8 mouse cellular contexts compared by ENCODE assay signal in genomic region chr8:126258175-126258781, GRCm38 (mm10). TPM values are rescaled to one million over a fixed set of nuclear protein-coding genes. Genes with fewer than 3 reads are reported as not detected.
DNase-seq lines count a peak whose midpoint lies in the region; ATAC-seq and TF ChIP-seq lines count a peak whose summit lies in the region.

No protein-coding gene starts in this region.

- no peaks in the 10 kb centered on the region for H3K9me3 ChIP-seq in heart, embryonic 14.5 days (ENCODE audit: control insufficient read depth, low read length)
- H3K9me3 ChIP-seq in liver, embryonic 14.5 days (ENCODE audit: control insufficient read depth, low read length), result no peaks in the 10 kb centered on the region
- no peaks in the 10 kb centered on the region for H3K9me3 ChIP-seq in neural tube, embryonic 15.5 days (replicated peaks)

- no peak overlapping the region for H3K27ac ChIP-seq in heart, embryonic 14.5 days (replicated peaks in 1 of 2; ENCODE audit: control insufficient read depth in 1 of 2, insufficient read depth in 1 of 2, low read depth in 2 of 2, low read length in 2 of 2)
- no peak overlapping the region for H3K27ac ChIP-seq in liver, embryonic 14.5 days
- no peak overlapping the region for H3K27ac ChIP-seq in neural tube, embryonic 15.5 days (replicated peaks)

- no peak for ATAC-seq in heart, embryonic 14.5 days (ENCODE audit: insufficient number of reproducible peaks, insufficient read depth, low FRiP score, low read depth)
- no peak for ATAC-seq in liver, embryonic 14.5 days (ENCODE audit: insufficient read depth)
- ATAC-seq in neural tube, embryonic 15.5 days (ENCODE audit: low FRiP score), result peak; percentile 69; the same call in 1 of the 2 replicates

- TF ChIP-seq POLR2A in brain, embryonic 14.5 days (IDR thresholded peaks at IDR 0.05; ENCODE audit: borderline replicate concordance, extremely low read depth, insufficient read depth, insufficient read length, poor library complexity, severe bottlenecking), result no peak

- no peaks in the 10 kb centered on the region for H3K36me3 ChIP-seq in heart, embryonic 14.5 days (ENCODE audit: control insufficient read depth, insufficient read depth, low read length)
- no peaks in the 10 kb centered on the region for H3K36me3 ChIP-seq in liver, embryonic 14.5 days (replicated peaks; ENCODE audit: control insufficient read depth, insufficient read depth, low read depth)
- no peaks in the 10 kb centered on the region for H3K36me3 ChIP-seq in neural tube, embryonic 15.5 days

- H3K27me3 ChIP-seq in heart, embryonic 14.5 days (ENCODE audit: control insufficient read depth, insufficient read depth, low read length), result peaks cover 27% of the 10 kb centered on the region
- H3K27me3 ChIP-seq in liver, embryonic 14.5 days (ENCODE audit: control insufficient read depth, insufficient read depth, low read length), result no peaks in the 10 kb centered on the region
- peaks cover 7% of the 10 kb centered on the region; the same call in 1 of the 2 replicates for H3K27me3 ChIP-seq in neural tube, embryonic 15.5 days (replicated peaks)

- DNase-seq in B cell, adult 2 months, result peak; percentile 64 to 68
- peak; percentile 88 for DNase-seq in brain, embryonic 14.5 days (ENCODE audit: low read depth)
- peak; percentile 3 for DNase-seq in fibroblast of lung, adult 2 months (ENCODE audit: low read depth)
- peak; percentile 82 for DNase-seq in kidney, postnatal 14 days
- no peak for DNase-seq in liver, embryonic 14.5 days (ENCODE audit: low read depth in 3 of 3, low spot score in 3 of 3)
- peak; percentile 53 for DNase-seq in thymus, postnatal 0 days (ENCODE audit: low spot score)

- peak overlapping the region; percentile 45 for H3K4me2 ChIP-seq in heart, embryonic 14.5 days (ENCODE audit: low read length)
- H3K4me2 ChIP-seq in liver, embryonic 14.5 days (ENCODE audit: low read depth), result no peak overlapping the region
- H3K4me2 ChIP-seq in neural tube, embryonic 15.5 days, result peak overlapping the region; percentile 57

- no peak overlapping the region for H3K9ac ChIP-seq in heart, embryonic 14.5 days (ENCODE audit: low read length)
- H3K9ac ChIP-seq in liver, embryonic 14.5 days (replicated peaks), result no peak overlapping the region
- no peak overlapping the region for H3K9ac ChIP-seq in neural tube, embryonic 15.5 days (replicated peaks)

- H3K4me1 ChIP-seq in heart, embryonic 14.5 days (ENCODE audit: control insufficient read depth in 2 of 2, insufficient read depth in 2 of 2, low read length in 2 of 2), result no peaks in the 10 kb centered on the region
- H3K4me1 ChIP-seq in liver, embryonic 14.5 days (replicated peaks; ENCODE audit: control insufficient read depth in 2 of 2, insufficient read depth in 2 of 2, low read length in 1 of 2), result no peaks in the 10 kb centered on the region
- H3K4me1 ChIP-seq in neural tube, embryonic 15.5 days, result peaks cover 5% of the 10 kb centered on the region

- no peak overlapping the region for H3K4me3 ChIP-seq in heart, embryonic 14.5 days (ENCODE audit: control insufficient read depth in 1 of 2, insufficient read depth in 1 of 2, low read depth in 1 of 2, low read length in 2 of 2)
- H3K4me3 ChIP-seq in liver, embryonic 14.5 days (ENCODE audit: insufficient read depth in 1 of 2, low read depth in 2 of 2, low read length in 2 of 2), result no peak overlapping the region
- H3K4me3 ChIP-seq in neural tube, embryonic 15.5 days (replicated peaks), result peak overlapping the region; percentile 31

- WGBS in heart, embryonic 14.5 days, result 4% methylated on average over 15 of the region's 15 CpGs
- 2% methylated on average over 15 of the region's 15 CpGs for WGBS in liver, embryonic 14.5 days (ENCODE audit: insufficient replicate concordance)
- 3% methylated on average over 15 of the region's 15 CpGs for WGBS in neural tube, embryonic 15.5 days

- TF ChIP-seq EP300 in liver, embryonic 14.5 days (IDR thresholded peaks at IDR 0.05; ENCODE audit: low read depth), result no peak

- TF ChIP-seq CTCF in brain, embryonic 14.5 days (IDR thresholded peaks at IDR 0.05; ENCODE audit: borderline replicate concordance, extremely low read depth, insufficient read depth, insufficient read length), result peak; percentile 88
- TF ChIP-seq CTCF in liver, embryonic 14.5 days (IDR thresholded peaks at IDR 0.05; ENCODE audit: low read depth), result peak; percentile 71

RNA-seq across cellular contexts. Expression of gene Slc35f3, which starts 40.1 kb away (rescaled TPM):
- polyA plus RNA-seq in brain, embryonic 14.5 days (2012; rRNA removed), result 0.67 and 1.8 TPM in 2 replicates
- not detected in 2 replicates for polyA plus RNA-seq in heart, embryonic 14.5 days (2014; fragmentation: Nextera tagmentation; extraction: Ambion mirVana)
- polyA plus RNA-seq in liver, embryonic 14.5 days (2012; rRNA removed), result not detected in 2 replicates
- not detected in 2 replicates for polyA plus RNA-seq in liver, embryonic 14.5 days (2014; fragmentation: Nextera tagmentation; extraction: Ambion mirVana)
- 4.8 and 5.3 TPM in 2 replicates for polyA plus RNA-seq in neural tube, embryonic 15.5 days (2015; fragmentation: Nextera tagmentation; extraction: Ambion mirVana)
- polyA plus RNA-seq in thymus, postnatal 0 days (2015; fragmentation: Nextera tagmentation; extraction: Ambion mirVana), result 0.08 and 0.27 TPM in 2 replicates

Comparison
In these comparisons a context has a peak if more than half of its experiments do, and no peak if none do; other contexts are left out.
1. DNase-seq: peak in B cell, adult 2 months (2 of 2), brain, embryonic 14.5 days (single experiment), fibroblast of lung, adult 2 months (single experiment), kidney, postnatal 14 days (single experiment) and thymus, postnatal 0 days (single experiment); none in liver, embryonic 14.5 days (0 of 3).